Mouse (Mus musculus): ENCODE results near the gene Rere. TPM values are rescaled to one million over a fixed set of nuclear protein-coding genes. Genes with fewer than 3 reads are reported as not detected.
A peak's percentile ranks its signal among the peaks of the same experiment; 100 is the strongest.

Gene Rere
- total and polyA plus RNA-seq, 3 experiments = 4.1 to 31.8 TPM; not detected in 1

DNA sequence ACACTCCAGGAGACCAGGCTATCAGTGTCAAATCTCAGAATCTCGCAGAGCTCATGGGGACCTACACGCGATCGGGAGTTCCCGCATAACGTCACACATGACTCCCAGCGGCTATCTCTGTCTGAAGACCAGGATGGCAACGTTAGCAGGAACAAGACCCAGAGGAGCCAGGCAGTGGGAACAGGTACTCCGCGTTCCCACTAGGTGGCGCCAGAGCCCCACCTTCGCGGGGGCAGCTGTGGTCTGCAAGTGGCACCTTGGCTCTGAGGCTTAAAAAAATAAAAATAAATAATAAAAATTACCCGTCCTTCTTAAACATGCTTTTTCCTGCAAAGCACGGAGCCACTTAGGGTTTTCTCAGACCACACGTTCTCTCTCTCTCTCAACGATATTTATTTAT, 374.5 kb downstream of the Rere start (continued):
- TF ChIP-seq POLR2AphosphoS5 (IDR thresholded peaks at IDR 0.05; ENCODE audit: borderline replicate concordance, low read depth, low read length) (no peak), HCFC1 (IDR thresholded peaks at IDR 0.05; ENCODE audit: low read depth, low read length) (no peak), POLR2AphosphoS2 (IDR thresholded peaks at IDR 0.05; ENCODE audit: low read length) (no peak), MAFK (IDR thresholded peaks at IDR 0.05; ENCODE audit: borderline replicate concordance, low read depth, low read length) (no peak), JUND (IDR thresholded peaks at IDR 0.05; ENCODE audit: low read depth, low read length) (no peak), USF2 (IDR thresholded peaks at IDR 0.05; ENCODE audit: borderline replicate concordance in 1 of 2, insufficient read depth in 1 of 2, low read depth in 1 of 2, low read length in 2 of 2) (no peak), KAT2A (conservative IDR thresholded peaks at IDR 0.05; ENCODE audit: low read depth, low read length) (no peak), ZNF384 (IDR thresholded peaks at IDR 0.05; ENCODE audit: low read depth, low read length) (0 out of 2 replicates have a peak, but pooled peaks have one; percentile 44), ETS1 (IDR thresholded peaks at IDR 0.05; ENCODE audit: low read depth, low read length) (no peak), CTCF (IDR thresholded peaks at IDR 0.05 in 2 of 3, conservative IDR thresholded peaks at IDR 0.05 in 1 of 3; ENCODE audit: control insufficient read depth in 1 of 3, insufficient read depth in 1 of 3, low read depth in 2 of 3, low read length in 3 of 3, poor library complexity in 1 of 3, severe bottlenecking in 1 of 3) (peak; percentile 67 to 98 (median 83)), TAL1 (IDR thresholded peaks at IDR 0.05; ENCODE audit: low read length) (no peak), SMC3 (IDR thresholded peaks at IDR 0.05; ENCODE audit: low read depth, low read length) (peak; percentile 79)

DNA sequence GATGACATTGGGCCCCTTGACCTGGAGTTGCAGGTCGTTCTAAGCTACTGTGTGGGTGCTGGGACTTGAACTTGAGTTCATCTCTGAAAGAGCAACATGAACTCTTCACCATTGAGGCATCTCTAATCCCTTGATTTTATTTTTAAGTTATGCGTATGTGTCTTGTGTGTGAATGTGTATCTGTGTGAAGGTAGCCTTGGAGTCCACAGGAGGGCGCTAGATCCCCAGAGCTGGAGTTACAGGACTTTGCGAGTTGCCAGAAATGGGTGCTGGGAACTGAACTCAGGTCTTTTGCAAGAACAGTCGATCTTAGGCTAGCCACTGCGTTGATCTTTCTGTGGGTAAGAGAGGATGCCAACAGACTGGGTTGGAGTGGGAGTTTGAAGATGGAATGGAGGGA, 375.1 kb downstream of the Rere start:
- Histone ChIP-seq H3K27ac (ENCODE audit: control insufficient read depth, low read depth, low read length) (no peak overlapping the region), H3K27me3 (ENCODE audit: control insufficient read depth in 1 of 2, insufficient read depth in 2 of 2, low read length in 2 of 2) (no peaks in the 10 kb centered on the region), H3K79me2 (ENCODE audit: control insufficient read depth, insufficient read depth, low read length, poor library complexity) (no peaks in the 10 kb centered on the region), H3K9me3 (replicated peaks; ENCODE audit: insufficient read depth, low read length) (no peaks in the 10 kb centered on the region), H3K4me1 (ENCODE audit: control insufficient read depth in 1 of 2, insufficient read depth in 2 of 2, low read length in 2 of 2) (no peaks in the 10 kb centered on the region), H3K36me3 (ENCODE audit: control insufficient read depth in 1 of 2, insufficient read depth in 2 of 2, low read length in 2 of 2) (no peaks in the 10 kb centered on the region), H3K4me3 (ENCODE audit: control insufficient read depth in 1 of 2, insufficient read depth in 1 of 2, low read depth in 2 of 2, low read length in 2 of 2) (no peak overlapping the region), H3K9ac (ENCODE audit: control insufficient read depth, low read depth, low read length, poor library complexity, severe bottlenecking) (no peak overlapping the region)
- DNase-seq (ENCODE audit: low read depth, low spot score) = peak; percentile 74
- TF ChIP-seq NELFE (IDR thresholded peaks at IDR 0.05; ENCODE audit: low read depth, low read length) (no peak), EP300 (IDR thresholded peaks at IDR 0.05; ENCODE audit: low read depth in 1 of 2, low read length in 2 of 2) (no peak), GABPA (IDR thresholded peaks at IDR 0.05; ENCODE audit: low read depth, low read length) (no peak), ETS1 (IDR thresholded peaks at IDR 0.05; ENCODE audit: low read depth, low read length) (no peak), MXI1 (IDR thresholded peaks at IDR 0.05; ENCODE audit: low read depth, low read length) (0 out of 2 replicates have a peak, but pooled peaks have one; percentile 22), ZC3H11A (IDR thresholded peaks at IDR 0.05; ENCODE audit: low read depth, low read length) (peak; percentile 41; the same call in 1 of the 2 replicates), UBTF (IDR thresholded peaks at IDR 0.05; ENCODE audit: borderline replicate concordance, insufficient read depth, low read depth, low read length) (no peak), ELF1 (IDR thresholded peaks at IDR 0.05; ENCODE audit: low read depth, low read length) (no peak), MAX (IDR thresholded peaks at IDR 0.05; ENCODE audit: low read length) (no peak), SMC3 (IDR thresholded peaks at IDR 0.05; ENCODE audit: low read depth, low read length) (peak; percentile 58), RAD21 (IDR thresholded peaks at IDR 0.05; ENCODE audit: low read depth, low read length) (peak; percentile 62), MAZ (IDR thresholded peaks at IDR 0.05; ENCODE audit: low read depth, low read length) (0 out of 2 replicates have a peak, but pooled peaks have one; percentile 66), MAFK (IDR thresholded peaks at IDR 0.05; ENCODE audit: borderline replicate concordance, low read depth, low read length) (no peak), BHLHE40 (IDR thresholded peaks at IDR 0.05; ENCODE audit: borderline replicate concordance, low read depth, low read length) (no peak), HCFC1 (IDR thresholded peaks at IDR 0.05; ENCODE audit: low read depth, low read length) (no peak), USF2 (IDR thresholded peaks at IDR 0.05; ENCODE audit: borderline replicate concordance in 1 of 2, insufficient read depth in 1 of 2, low read depth in 1 of 2, low read length in 2 of 2) (no peak), CTCF (IDR thresholded peaks at IDR 0.05 in 2 of 3, conservative IDR thresholded peaks at IDR 0.05 in 1 of 3; ENCODE audit: control insufficient read depth in 1 of 3, insufficient read depth in 1 of 3, low read depth in 2 of 3, low read length in 3 of 3, poor library complexity in 1 of 3, severe bottlenecking in 1 of 3) (peak; percentile 67 to 71 (median 71)), POLR2AphosphoS2 (IDR thresholded peaks at IDR 0.05; ENCODE audit: low read length) (no peak), ZNF384 (IDR thresholded peaks at IDR 0.05; ENCODE audit: low read depth, low read length) (no peak), CHD1 (IDR thresholded peaks at IDR 0.05; ENCODE audit: low read depth, low read length) (no peak)

All from MEL (cell line).